Mouse (Mus musculus): ENCODE results near the gene Tnrc18.

DNA sequence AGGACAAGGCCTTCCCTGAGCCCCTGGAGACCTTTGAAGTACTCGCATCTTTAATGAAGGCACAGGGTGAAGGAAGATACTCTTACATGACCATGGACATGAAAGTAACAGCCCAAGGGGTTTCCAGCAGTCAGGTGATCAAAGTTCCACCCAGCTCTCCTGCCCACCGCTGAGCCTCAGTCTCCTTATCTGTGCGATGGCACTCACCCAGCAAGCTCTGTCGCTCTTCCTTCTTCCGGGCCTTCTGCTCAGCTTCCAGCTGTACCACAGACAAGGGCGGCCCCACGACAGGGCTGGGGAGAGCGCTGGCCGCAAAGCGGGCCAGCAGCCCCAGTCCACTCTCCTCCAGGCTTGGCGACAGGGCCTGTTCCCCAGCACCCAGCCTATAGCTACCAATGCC lies 67.3 kb downstream of the Tnrc18 start:
- TF ChIP-seq POLR2A (IDR thresholded peaks at IDR 0.05; ENCODE audit: insufficient read depth, low read depth, low read length) (no peak), CTCF (IDR thresholded peaks at IDR 0.05; ENCODE audit: insufficient read depth, low read depth, low read length) (no peak)
